Mouse (Mus musculus): ENCODE measurements around the gene Thsd7a. TPM values are rescaled to one million over a fixed set of nuclear protein-coding genes. Genes with fewer than 3 reads are reported as not detected.

The Thsd7a gene
- polyA plus RNA-seq, 1 experiment from 2014 or later = 52.1 TPM

DNA sequence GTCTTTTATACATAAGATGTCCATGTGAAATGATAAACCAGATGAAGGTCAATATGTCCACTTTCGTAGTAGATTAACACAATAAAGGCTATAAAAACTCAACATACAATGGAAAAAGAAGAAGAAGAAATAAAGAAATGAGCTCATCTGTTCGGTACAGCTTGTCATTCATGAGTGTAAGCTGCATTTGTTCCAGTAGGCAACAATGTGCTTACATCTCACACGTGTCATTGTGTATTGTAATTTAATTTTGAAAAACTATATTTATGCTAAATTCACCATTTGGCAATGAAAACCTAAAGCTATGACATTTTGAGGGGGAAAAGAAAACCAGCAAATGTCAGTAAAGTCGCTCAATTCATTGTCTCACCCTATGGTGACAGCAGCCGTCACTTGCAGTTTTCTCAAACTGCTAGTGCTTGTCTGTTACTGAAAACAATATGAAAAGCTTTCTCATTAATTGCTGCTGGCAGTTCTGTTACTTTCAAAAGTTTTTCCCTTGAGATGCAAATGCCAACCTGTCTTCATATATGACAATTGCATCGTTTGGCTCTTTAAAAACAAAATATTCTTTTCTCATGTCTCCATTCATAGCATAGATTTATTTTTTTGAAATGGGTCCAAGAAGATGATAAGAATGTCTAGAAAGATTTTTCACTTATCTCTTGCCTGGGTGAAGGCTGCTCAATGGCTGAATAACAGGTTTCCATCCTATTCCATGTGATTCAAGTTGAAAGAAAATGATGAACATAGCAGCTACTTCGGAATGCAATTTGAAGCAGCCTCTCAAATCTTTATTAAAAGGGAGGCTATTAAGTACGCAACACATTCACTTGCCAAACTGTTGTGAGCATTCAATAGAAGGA is 10.4 kb upstream of the Thsd7a start:
- 86% methylated on average over 8 of the region's 8 CpGs for WGBS
- H3K9ac ChIP-seq (replicated peaks; ENCODE audit: low read depth, low read length) = no peak overlapping the region
- no peak for ATAC-seq (ENCODE audit: low read depth)
- peaks cover 3% of the 10 kb centered on the region; the same call in 1 of the 2 replicates for H3K9me3 ChIP-seq (ENCODE audit: control insufficient read depth, low read length)
- no peak overlapping the region for H3K27ac ChIP-seq (ENCODE audit: low read depth, low read length)
- no peak overlapping the region for H3K4me3 ChIP-seq (ENCODE audit: low read depth, low read length)
- no peak overlapping the region for H3K4me2 ChIP-seq (ENCODE audit: low read depth, low read length)
- H3K36me3 ChIP-seq (ENCODE audit: control insufficient read depth, insufficient read depth, low read length) = no peaks in the 10 kb centered on the region
- no peaks in the 10 kb centered on the region for H3K4me1 ChIP-seq (ENCODE audit: control insufficient read depth, insufficient read depth, low read length)
- H3K27me3 ChIP-seq (ENCODE audit: control insufficient read depth, insufficient read depth, low read length) = no peaks in the 10 kb centered on the region

- Histone ChIP-seq H3K27me3 (ENCODE audit: control insufficient read depth, insufficient read depth, low read length) (no peaks in the 10 kb centered on the region), H3K9ac (replicated peaks; ENCODE audit: low read depth, low read length) (no peak overlapping the region), H3K4me3 (ENCODE audit: low read depth, low read length) (no peak overlapping the region), H3K9me3 (ENCODE audit: control insufficient read depth, low read length) (peaks cover 2% of the 10 kb centered on the region; the same call in 1 of the 2 replicates), H3K36me3 (ENCODE audit: control insufficient read depth, insufficient read depth, low read length) (no peaks in the 10 kb centered on the region), H3K27ac (ENCODE audit: low read depth, low read length) (no peak overlapping the region), H3K4me2 (ENCODE audit: low read depth, low read length) (no peak overlapping the region), H3K4me1 (ENCODE audit: control insufficient read depth, insufficient read depth, low read length) (peaks cover 6% of the 10 kb centered on the region; the same call in 1 of the 2 replicates)
- ATAC-seq (ENCODE audit: low read depth) = no peak
Observed at GRCm38 (mm10) chr6:12752297-12752696, 3.1 kb upstream of the Thsd7a start.

GRCm38 (mm10) chr6:12750441-12750840 is 1.2 kb upstream of the Thsd7a start:
- Histone ChIP-seq H3K4me1 (ENCODE audit: control insufficient read depth, insufficient read depth, low read length) (peaks cover 6% of the 10 kb centered on the region; the same call in 1 of the 2 replicates), H3K36me3 (ENCODE audit: control insufficient read depth, insufficient read depth, low read length) (no peaks in the 10 kb centered on the region), H3K9ac (replicated peaks; ENCODE audit: low read depth, low read length) (no peak overlapping the region), H3K9me3 (ENCODE audit: control insufficient read depth, low read length) (no peaks in the 10 kb centered on the region), H3K4me2 (ENCODE audit: low read depth, low read length) (no peak overlapping the region), H3K4me3 (ENCODE audit: low read depth, low read length) (no peak overlapping the region), H3K27ac (ENCODE audit: low read depth, low read length) (peak overlapping the region; percentile 41; the same call in 1 of the 2 replicates), H3K27me3 (ENCODE audit: control insufficient read depth, insufficient read depth, low read length) (no peaks in the 10 kb centered on the region)
- WGBS = 24% methylated on average over 2 of the region's 2 CpGs
- no peak for ATAC-seq (ENCODE audit: low read depth)

- H3K9ac ChIP-seq (replicated peaks; ENCODE audit: low read depth, low read length) = peak overlapping the region; percentile 96
- H3K36me3 ChIP-seq (ENCODE audit: control insufficient read depth, insufficient read depth, low read length) = no peaks in the 10 kb centered on the region
- peaks cover 6% of the 10 kb centered on the region; the same call in 1 of the 2 replicates for H3K4me1 ChIP-seq (ENCODE audit: control insufficient read depth, insufficient read depth, low read length)
- no peaks in the 10 kb centered on the region for H3K9me3 ChIP-seq (ENCODE audit: control insufficient read depth, low read length)
- peak overlapping the region; percentile 98 for H3K27ac ChIP-seq (ENCODE audit: low read depth, low read length)
- 7% methylated on average over 12 of the region's 12 CpGs for WGBS
- H3K27me3 ChIP-seq (ENCODE audit: control insufficient read depth, insufficient read depth, low read length) = no peaks in the 10 kb centered on the region
- peak overlapping the region; percentile 69 for H3K4me2 ChIP-seq (ENCODE audit: low read depth, low read length)
- H3K4me3 ChIP-seq (ENCODE audit: low read depth, low read length) = peak overlapping the region; percentile 77
- ATAC-seq (ENCODE audit: low read depth) = no peak
Observed at GRCm38 (mm10) chr6:12749531-12750210, 461 bp upstream of the Thsd7a start.

- Histone ChIP-seq H3K9ac (replicated peaks; ENCODE audit: low read depth, low read length) (peak overlapping the region; percentile 96), H3K4me1 (ENCODE audit: control insufficient read depth, insufficient read depth, low read length) (peaks cover 6% of the 10 kb centered on the region; the same call in 1 of the 2 replicates), H3K36me3 (ENCODE audit: control insufficient read depth, insufficient read depth, low read length) (no peaks in the 10 kb centered on the region), H3K4me2 (ENCODE audit: low read depth, low read length) (peak overlapping the region; percentile 69), H3K27me3 (ENCODE audit: control insufficient read depth, insufficient read depth, low read length) (no peaks in the 10 kb centered on the region), H3K4me3 (ENCODE audit: low read depth, low read length) (peak overlapping the region; percentile 77), H3K27ac (ENCODE audit: low read depth, low read length) (peak overlapping the region; percentile 98), H3K9me3 (ENCODE audit: control insufficient read depth, low read length) (no peaks in the 10 kb centered on the region)
- 0% methylated on average over 6 of the region's 6 CpGs for WGBS
- no peak for ATAC-seq (ENCODE audit: low read depth)
Observed at GRCm38 (mm10) chr6:12748454-12748786, 790 bp downstream of the Thsd7a start.

GRCm38 (mm10) chr6:12747856-12748450 is 1.3 kb downstream of the Thsd7a start:
- Histone ChIP-seq H3K9me3 (ENCODE audit: control insufficient read depth, low read length) (no peaks in the 10 kb centered on the region), H3K4me2 (ENCODE audit: low read depth, low read length) (peak overlapping the region; percentile 69), H3K4me3 (ENCODE audit: low read depth, low read length) (peak overlapping the region; percentile 77), H3K9ac (replicated peaks; ENCODE audit: low read depth, low read length) (peak overlapping the region; percentile 96), H3K36me3 (ENCODE audit: control insufficient read depth, insufficient read depth, low read length) (no peaks in the 10 kb centered on the region), H3K27ac (ENCODE audit: low read depth, low read length) (peak overlapping the region; percentile 98), H3K27me3 (ENCODE audit: control insufficient read depth, insufficient read depth, low read length) (no peaks in the 10 kb centered on the region), H3K4me1 (ENCODE audit: control insufficient read depth, insufficient read depth, low read length) (peaks cover 6% of the 10 kb centered on the region; the same call in 1 of the 2 replicates)
- no peak for ATAC-seq (ENCODE audit: low read depth)
- 6% methylated on average over 11 of the region's 11 CpGs for WGBS

DNA sequence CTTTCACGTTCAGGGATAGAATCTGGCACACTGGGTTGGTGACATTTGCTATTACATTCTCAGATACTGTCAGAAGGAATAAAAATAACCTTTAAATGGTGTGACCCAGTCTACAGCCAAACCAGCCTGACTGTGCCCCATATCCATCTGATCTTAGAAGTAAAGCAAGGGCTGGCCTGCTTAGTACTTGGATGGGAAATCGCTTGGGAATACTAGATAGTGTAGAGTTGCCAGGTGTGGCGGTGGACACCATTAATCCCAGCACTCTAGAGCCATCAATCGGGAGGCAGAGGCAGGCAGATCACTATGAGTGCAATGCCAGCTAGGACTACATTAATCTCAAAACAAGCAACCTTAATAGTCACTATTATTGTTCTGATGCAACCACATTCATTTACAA is 6.4 kb downstream of the Thsd7a start:
- H3K9me3 ChIP-seq (ENCODE audit: control insufficient read depth, low read length) = no peaks in the 10 kb centered on the region
- 89% methylated on average over 4 of the region's 4 CpGs for WGBS
- H3K4me3 ChIP-seq (ENCODE audit: low read depth, low read length) = no peak overlapping the region
- H3K27me3 ChIP-seq (ENCODE audit: control insufficient read depth, insufficient read depth, low read length) = no peaks in the 10 kb centered on the region
- H3K4me2 ChIP-seq (ENCODE audit: low read depth, low read length) = no peak overlapping the region
- no peak for ATAC-seq (ENCODE audit: low read depth)
- no peaks in the 10 kb centered on the region for H3K36me3 ChIP-seq (ENCODE audit: control insufficient read depth, insufficient read depth, low read length)
- H3K27ac ChIP-seq (ENCODE audit: low read depth, low read length) = no peak overlapping the region
- H3K4me1 ChIP-seq (ENCODE audit: control insufficient read depth, insufficient read depth, low read length) = 0 out of 2 replicates have a peak, but pooled peaks cover 3% of the 10 kb centered on the region
- no peak overlapping the region for H3K9ac ChIP-seq (replicated peaks; ENCODE audit: low read depth, low read length)

GRCm38 (mm10) chr6:12733924-12734323 is 15.3 kb downstream of the Thsd7a start:
- no peak overlapping the region for H3K9ac ChIP-seq (replicated peaks; ENCODE audit: low read depth, low read length)
- WGBS = 73% methylated on average over 3 of the region's 3 CpGs
- H3K36me3 ChIP-seq (ENCODE audit: control insufficient read depth, insufficient read depth, low read length) = no peaks in the 10 kb centered on the region
- H3K4me2 ChIP-seq (ENCODE audit: low read depth, low read length) = no peak overlapping the region
- ATAC-seq (ENCODE audit: low read depth) = peak; percentile 74; the same call in 1 of the 2 replicates
- no peak overlapping the region for H3K27ac ChIP-seq (ENCODE audit: low read depth, low read length)
- no peak overlapping the region for H3K4me3 ChIP-seq (ENCODE audit: low read depth, low read length)
- H3K27me3 ChIP-seq (ENCODE audit: control insufficient read depth, insufficient read depth, low read length) = no peaks in the 10 kb centered on the region
- H3K4me1 ChIP-seq (ENCODE audit: control insufficient read depth, insufficient read depth, low read length) = no peaks in the 10 kb centered on the region
- no peaks in the 10 kb centered on the region for H3K9me3 ChIP-seq (ENCODE audit: control insufficient read depth, low read length)
